Mouse (Mus musculus): ENCODE measurements around the gene Smchd1.
A peak's percentile ranks its signal among the peaks of the same experiment; 100 is the strongest.
"Not testable (repeated sequence)": the region's sequence is repeated elsewhere in the genome, so short reads cannot be mapped to it uniquely, and the experiment has no call there.

The Smchd1 gene

DNA sequence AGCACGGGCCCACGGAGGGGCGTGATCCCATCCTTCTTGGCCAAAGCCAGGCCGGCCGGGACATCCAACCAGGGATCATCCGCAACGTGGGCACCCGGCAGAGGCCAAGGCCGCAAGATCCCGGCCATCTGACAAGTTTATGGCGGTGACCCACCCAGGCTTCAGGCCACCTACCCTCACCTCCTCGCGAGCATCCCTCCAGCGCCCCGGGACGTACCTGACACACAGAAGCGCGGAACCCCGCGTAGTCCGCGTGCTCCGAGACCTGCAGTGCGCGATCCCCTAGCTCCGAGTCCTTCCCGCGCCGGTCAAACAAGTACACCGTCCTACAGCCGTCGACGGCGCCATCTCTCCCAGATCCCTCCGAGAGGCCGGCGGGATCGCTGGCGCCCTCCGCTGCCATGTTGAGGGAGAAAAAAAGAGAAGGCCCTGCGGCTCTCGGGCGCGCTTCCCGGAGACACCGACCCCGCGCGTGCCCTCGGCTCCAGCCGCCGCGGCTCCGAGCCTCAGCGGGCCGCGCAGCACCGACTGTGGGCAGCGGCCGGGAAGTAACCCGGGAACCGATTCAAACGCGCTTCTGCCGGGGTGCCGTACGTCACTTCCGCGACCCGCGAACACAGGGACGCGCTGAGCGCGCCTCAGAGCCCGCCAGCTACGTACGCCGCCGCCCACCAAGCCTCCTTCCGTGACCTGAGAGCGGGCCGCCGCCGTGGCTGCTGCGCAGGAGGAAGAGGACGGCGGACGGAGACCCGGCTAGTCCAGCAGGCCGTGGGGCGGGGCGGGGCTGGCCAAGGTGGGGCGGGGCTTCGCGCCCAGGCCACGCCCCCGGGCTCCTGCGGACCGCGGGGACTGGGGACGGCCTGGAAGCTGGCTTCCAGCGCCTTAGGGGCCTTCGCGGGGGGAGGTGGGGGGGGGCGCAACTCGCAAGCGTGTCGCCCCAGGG is at the start of gene Smchd1:
TSS of gene Smchd1 (minus strand) at position 582 of the 943 bp plus-strand sequence.
- DNase-seq (ENCODE audit: low read depth, low spot score) = peak; percentile 97

DNA sequence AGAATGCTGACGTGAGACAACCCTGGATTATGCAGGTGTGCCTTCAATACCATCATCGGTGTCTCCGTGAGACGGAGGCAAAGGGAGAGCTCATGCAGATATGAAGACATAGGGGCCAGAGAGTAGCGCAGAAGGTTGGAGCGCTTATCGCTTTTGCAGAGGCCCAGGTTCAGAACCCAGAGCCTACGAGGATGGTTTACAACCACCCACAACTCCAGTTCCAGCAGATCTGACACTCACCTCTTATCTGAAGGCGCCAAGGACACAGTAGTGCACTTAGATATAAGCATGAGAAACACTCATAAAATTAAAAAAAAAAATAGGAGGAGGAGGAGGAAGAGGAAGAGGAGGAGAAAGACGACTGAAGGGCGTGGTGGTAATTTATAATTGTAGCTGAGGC is 35.2 kb upstream of the Smchd1 start:
- DNase-seq (ENCODE audit: low read depth, low spot score) = no peak

DNA sequence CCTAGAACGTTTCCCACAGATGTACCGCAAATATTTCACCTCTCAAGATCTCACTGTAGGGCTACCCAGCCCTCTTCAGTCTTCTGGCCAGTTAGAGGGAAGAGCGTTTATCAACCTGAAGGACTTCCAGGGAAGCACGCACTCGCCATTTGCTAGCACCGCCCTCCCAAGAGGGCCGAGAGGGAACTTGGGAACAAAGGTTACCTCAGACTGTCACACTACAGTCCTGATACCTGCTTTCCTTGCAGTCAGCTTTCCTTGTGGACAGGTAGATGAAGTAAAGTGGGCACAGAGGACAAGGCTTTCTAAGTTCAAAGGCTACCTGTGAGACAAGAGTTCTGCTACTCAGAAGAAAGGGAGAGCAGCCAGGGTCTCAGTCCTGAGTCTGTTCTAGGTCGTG is 31.7 kb upstream of the Smchd1 start:
- no peak for DNase-seq (ENCODE audit: low read depth, low spot score)

DNA sequence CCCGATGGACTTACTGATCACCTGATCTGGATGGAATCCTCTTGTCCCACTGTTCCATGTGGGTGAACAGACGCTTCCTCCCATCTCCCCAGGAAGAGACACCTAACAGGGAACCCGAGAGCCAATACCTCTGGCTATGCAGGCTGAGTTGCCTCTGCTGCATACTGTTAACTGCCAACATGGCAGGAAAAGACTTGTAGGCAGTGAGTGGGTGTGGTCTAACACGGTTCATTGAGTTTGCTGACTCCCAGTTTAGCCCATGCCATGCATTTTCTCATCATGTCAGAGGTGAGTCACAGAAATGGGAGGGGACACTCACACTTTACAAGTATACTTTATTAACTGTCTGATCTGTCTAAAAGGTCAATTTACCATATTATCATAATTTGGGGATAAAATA is 20.6 kb upstream of the Smchd1 start:
- DNase-seq (ENCODE audit: low read depth, low spot score) = no peak

DNA sequence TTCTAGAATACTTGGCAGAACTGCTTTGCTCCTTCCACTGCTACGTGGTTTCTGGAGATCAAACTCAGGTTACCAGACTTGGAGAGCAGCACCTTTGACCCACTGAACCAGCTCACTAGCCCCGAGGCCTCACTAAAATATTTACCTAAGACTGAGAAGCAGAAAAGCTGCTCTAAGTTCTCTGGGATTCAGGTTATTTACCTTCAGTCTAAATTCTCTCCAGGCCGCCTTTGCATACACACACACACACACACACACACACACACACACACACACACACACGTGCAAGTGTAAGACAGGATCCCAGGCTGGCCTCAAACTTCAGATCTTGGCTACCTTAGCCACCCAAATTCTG is 16.2 kb upstream of the Smchd1 start:
- no peak for DNase-seq (ENCODE audit: low read depth, low spot score)

DNA sequence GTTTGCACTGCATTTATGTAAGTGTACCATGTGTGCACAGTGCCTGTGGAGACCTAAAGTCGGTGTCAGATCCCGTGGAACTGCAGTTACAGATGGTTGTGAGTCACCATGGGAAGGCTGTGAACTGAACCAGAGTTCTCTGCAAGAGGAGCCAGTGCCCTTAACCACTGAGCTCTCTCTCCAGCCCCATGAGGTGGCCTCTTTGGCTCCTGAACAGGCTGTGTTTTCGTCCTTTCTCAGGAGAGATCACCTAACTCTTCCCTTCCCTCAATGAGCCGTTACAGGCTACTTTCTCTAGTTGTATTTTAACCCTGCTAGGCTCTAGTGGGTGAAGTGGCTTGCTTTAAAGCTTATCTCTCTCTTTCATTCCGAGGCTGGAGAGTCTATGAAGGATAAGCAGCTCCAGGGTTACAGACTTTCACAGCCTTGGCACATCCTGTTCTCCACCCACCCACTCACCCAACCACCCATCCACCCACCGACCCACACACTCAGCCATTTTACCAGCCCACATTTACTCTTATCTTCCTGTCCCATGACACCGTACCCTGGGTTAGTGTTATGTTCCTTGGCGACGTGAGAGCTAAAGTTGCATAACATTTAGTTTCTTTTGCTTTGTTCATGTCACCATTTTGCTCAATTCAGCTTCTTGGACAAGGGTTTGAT is 15.7 kb upstream of the Smchd1 start:
- DNase-seq (ENCODE audit: low read depth, low spot score) = no peak

DNA sequence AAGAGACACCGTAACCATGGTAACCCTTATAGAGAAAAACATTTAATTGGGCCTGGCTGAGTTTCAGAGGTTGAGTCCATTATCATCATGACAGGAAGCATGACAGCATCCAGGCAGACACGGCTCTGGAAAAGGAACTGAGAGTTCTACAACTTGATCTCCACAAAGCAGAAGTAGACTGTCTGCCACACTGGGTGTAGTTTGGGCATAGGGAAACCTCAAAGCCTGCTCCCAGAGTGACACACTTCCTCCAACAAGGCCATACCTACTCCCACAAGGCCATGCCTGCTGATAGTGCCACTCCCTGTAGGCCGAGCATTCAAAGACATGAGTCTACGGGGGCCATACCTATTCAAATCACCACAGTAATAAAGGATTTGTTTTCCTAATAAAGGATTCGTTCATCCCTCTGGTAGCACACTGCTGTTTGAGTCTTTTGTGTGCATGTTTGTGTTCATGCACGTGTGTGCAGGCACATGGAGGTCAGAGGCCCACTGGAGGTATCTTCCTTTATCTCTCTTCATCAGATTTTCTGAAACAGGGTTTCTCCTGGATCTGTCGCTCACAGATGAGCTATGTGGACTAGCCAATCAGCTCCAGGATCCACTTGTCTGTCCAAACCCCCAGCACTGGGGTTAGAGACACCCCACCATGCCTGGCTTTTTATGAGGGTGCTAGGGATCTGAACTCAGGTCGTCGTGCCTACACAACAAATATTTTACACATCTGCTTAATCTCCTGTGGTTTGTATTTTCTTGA is 14.7 kb upstream of the Smchd1 start:
- no peak for DNase-seq (ENCODE audit: low read depth, low spot score)

DNA sequence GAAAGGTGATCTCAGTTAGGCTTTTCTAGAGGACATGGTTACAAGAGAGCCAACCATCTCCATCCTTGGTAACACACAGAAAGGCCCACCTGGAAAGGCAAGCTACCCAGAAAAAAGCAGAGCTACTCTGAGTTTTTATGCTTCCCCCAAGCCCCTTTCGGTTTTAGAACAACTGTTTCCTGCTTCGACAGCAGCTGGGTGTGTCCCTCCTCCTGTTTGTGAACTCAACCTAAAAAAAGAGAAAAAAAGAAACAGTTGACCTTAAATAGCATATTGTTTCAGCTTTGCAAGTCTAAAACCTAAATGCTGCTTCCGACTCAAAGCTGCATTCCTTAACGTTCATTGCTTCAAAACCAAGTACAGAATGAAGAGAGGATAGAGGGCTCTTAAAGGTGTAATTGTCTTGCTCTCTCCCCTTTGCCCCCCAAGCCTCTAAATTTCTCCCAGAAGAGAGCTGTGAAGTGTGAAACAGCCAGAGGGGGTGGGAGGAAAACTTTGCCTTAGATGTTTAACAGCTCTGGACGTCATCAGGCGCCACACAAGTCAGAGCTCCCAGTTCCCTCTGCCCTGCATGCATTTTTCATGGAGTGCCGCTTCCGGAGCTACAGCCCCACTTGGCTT is 11.2 kb upstream of the Smchd1 start:
- DNase-seq (ENCODE audit: low read depth, low spot score) = peak; percentile 11

DNA sequence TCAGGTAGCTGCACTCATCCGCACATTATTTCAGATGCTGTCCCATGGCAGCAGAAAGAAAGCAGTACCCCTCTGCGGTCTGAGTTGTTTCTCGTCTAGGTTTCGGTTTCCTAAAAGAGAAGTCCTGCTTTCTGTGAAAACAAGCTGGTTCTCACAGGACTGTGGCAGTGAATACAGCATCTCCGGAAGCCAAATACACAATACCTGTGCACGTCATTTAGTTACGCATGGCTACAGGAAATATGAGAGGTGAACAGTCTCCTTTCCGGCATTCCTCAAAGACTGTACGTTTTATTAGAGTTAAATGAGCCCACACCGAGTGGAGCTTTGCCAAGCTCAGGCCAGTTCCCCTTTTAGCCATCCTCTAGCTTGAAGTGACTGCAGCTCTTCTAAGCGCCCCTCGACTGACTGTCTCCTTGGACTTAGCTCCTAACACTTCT is 10.7 kb upstream of the Smchd1 start:
- DNase-seq (ENCODE audit: low read depth, low spot score) = peak; percentile 9

DNA sequence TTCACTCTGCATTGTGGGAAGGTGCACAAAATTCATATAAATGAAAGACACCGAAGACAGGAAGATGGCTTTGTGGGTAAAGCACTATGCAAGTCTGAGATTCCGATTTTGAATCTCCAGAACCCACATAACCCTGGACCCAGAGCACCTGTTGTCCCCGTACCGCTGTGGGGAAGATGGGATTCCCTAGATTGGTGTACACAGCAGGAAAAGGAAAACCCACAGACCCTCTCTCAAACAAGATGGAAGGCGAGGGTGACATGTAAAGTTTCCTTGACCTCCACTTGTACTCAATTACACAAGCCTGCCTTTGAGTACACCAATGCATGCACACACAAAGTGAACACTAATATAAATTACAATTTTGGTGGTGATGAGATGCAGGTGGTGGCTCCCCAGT is 9.6 kb upstream of the Smchd1 start:
- DNase-seq (ENCODE audit: low read depth, low spot score) = no peak

DNA sequence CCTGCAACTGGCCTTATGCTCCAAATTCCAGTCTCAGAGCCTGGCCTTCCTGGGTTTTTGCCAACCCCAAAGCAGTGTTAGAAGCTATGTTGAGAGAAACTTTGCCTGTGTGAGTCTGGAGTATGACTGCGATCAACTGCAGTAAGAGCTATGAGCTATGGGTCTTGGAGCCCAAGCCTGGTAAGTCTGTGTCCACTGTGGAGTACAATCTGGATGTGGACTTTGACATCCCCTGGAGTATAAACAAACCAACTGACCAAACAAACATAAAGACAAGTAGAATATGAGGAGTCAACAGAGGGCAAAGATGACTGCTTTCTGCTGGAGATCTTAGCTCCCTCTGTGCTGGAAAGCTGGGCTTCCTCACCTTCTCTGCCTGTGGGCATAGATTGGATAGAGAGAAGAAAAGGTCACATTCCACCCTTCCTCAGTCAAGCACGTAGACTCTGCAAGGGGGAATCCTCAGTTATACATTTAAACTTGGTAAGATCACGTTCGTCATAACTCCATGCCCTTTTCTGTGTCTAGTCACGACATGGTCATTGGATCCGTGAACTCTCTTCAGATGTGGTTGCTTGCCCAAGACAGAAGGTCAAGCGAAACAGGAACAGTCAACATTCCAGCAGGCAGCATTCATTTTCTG is 8.4 kb upstream of the Smchd1 start:
- DNase-seq (ENCODE audit: low read depth, low spot score) = no peak

DNA sequence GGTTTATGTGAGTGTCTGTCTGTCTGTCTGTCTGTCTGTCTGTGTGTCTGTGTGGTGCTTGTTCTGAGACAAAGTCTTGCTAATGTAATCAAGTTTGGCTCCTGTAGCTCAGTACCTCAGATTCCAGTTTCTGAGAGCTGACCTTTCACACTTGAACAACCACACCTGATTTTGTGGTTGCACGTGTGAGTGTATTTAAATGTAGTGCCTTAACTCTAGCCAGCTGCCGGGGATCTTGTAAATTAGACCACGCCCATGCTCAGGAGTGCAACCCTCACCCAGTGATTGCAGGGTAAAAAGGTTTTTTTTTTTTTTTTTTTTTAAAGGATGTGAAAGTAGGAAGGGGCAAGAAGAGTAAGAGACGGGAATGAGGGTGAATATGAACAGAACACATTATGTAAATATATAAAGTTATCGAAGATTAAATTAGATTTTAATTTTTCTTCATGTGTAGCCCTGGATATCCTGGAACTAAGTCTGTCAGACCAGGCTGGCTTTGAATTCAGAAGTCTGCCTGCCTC is 4.3 kb upstream of the Smchd1 start:
- DNase-seq (ENCODE audit: low read depth, low spot score) = no peak

DNA sequence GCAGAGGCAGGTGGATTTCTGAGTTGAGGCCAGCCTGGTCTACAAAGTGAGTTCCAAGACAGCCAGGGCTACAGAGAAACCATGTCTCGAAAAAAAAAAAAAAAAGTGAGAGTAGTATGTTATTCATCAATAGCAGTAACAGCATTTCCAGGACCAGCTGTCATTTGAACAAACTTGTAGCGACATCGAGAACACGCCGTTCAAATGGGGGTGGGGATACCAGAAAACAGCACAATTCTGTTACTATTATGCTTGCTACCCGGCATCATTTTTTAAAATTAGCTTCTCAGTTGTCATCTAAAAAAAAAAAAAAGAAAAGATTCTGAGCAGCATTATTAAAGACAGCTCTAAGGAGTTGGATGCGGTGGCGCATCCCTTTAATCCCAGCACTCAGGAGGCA is 2.3 kb upstream of the Smchd1 start:
- DNase-seq (ENCODE audit: low read depth, low spot score) = peak; percentile 20

DNA sequence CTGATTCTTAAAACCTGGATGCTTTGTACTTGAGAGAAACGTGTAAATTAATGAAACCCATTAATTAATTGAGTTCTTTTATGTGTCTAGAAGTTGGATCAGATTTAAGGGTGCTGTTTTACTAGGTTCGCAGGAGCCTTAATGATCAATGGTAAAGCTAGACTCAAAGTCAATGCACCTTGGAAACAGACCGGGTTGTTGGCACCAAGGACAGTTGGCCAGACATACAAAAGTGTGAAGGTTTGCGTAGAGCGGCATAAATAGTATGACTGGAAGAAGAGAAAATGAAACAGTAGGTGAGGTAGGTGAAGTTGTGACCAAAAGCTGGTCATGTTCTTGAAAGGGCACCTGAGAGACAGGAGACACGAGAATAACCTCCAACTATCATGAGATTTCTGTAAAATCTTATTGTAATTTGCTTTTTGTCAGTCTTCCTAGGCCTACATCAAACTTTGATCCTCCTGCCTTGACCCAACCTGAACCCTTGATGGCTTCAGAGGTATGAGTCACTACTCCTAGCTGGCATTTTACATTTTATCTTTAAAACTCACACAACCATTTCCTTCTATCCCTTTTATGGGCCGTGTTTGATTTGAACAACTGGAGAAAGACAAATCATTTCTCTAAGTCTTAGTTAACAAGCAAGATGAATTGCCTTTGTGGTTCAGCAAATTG is 1.3 kb upstream of the Smchd1 start:
- peak; percentile 3 for DNase-seq (ENCODE audit: low read depth, low spot score)

DNA sequence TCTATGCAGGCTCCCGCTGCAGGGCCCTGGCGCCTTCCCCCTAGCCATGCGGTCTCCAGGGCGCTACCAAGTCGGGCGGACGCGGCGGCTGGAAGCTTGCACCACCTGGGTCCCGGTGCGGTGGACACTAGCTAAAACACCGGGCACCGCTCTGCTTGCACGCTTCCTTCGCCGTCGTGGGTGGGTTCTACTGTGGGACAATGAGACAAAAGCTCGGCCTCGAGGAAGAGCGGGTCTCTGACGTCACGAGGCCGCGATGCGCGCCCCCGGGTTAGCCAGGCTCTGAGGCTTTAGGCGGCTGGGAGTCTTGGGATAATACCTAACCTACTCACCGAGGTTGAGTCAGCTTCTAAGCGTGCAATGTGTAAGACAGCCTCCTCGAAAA is 554 bp upstream of the Smchd1 start:
- DNase-seq (ENCODE audit: low read depth, low spot score) = peak; percentile 83

DNA sequence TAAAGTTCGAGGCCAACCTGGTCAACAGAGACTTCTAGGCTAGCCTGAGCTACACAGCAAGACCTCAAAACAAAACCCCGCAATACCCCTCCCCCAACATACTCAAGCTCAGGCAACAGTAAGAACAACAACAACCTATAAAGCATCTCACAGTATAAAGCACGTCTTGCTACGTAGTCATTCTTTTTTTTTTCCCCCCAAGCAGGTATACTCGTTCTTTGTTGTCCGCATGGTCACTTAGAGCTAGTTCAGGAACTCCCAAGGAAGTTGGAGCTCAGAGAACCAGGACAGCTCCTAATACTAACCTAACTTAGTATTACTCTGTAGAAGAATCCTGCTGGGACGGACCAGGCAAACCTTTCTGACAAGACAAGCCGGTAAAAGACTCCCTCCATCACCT is 1.0 kb downstream of the Smchd1 start:
- no peak for DNase-seq (ENCODE audit: low read depth, low spot score)

DNA sequence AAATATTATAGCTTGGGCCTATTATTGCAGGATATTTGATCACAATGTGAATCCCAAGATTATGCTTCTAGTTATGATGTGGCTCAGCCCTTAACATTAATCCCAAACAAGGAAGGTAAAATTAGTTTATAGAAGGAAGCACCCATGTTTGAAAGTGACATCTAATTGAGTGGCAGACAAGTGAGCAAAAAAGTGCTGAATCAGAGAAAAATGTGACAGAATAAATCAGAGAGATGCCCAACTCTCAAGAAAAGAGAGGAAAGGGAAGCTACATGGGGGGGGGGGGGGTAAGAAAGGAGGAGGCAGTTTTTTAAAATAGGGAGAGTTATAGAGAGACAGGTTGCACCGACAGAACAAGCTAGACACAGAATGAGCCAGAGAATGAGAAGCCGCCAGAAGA is 3.9 kb downstream of the Smchd1 start:
- no peak for DNase-seq (ENCODE audit: low read depth, low spot score)

DNA sequence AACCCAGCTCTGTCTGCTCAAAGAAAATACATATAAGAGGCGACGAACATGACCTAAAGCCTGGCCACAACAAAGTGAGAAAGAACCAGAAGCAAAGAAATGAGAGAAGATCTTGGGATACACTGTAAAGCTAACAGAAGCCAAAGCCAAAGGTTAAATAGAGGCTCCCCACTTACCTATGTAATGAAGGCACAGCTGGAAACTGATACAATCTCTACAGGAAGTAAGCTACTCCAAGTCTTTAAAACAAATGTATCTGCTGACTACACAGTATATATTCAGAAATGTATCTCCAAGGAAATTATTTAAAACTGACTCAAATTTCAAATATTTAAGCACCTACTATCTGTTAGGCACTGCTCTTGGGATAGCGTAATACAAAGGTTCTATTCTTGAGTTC is 14.8 kb downstream of the Smchd1 start:
- DNase-seq (ENCODE audit: low read depth, low spot score) = no peak

DNA sequence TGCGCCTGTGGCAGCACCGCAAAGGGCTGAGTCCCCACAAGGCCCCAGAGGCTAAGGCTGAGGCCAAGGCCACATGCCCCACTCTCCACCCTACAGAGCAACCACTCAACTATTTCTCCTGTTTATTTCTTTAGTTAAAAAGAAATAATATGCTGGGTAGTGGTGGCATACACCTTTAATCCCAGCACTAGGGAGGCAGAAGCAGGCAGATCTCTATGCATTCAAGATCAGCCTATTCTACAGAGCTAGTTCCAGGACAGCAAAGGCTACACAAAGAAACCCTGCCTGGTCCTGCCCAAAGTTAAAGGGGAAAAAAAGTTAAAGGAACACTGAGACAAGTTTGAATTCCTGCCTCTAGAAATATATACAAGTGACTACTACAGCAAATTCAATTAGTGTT is 15.3 kb downstream of the Smchd1 start, which contains the start of gene Gm4707:
TSS of gene Gm4707 (minus strand) at position 101 of the 400 bp plus-strand sequence.
- DNase-seq (ENCODE audit: low read depth, low spot score) = no peak

DNA sequence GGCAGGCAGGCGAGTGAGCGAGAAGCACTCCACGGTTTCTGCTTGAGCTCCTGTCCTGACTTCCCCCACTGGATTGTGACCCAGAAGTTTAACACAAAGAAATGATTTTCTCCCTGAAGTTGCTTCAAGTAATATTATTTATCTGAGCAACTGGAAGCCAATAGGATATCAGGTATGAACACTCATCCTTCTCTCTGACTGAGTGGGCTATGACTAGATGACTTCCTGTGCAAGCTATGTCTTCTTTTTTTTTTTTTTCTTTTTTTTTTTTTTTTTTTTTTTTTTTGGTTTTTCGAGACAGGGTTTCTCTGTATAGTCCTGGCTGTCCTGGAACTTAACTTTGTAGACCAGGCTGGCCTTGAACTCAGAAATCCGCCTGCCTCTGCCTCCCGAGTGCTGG is 17.8 kb downstream of the Smchd1 start:
- not testable (repeated sequence) for DNase-seq (ENCODE audit: low read depth, low spot score)

All from brain, adult 2 months (tissue).